Mouse (Mus musculus) midbrain, embryonic 10.5 days (tissue): ENCODE results near the gene Serf2. TPM values are rescaled to one million over a fixed set of nuclear protein-coding genes. Genes with fewer than 3 reads are reported as not detected.
"Not testable (repeated sequence)": the region's sequence is repeated elsewhere in the genome, so short reads cannot be mapped to it uniquely, and the experiment has no call there.

ENCODE experiments used
- DNase-seq: peaks from one replicate; pipeline ENCODE4 v3.0.0-alpha.2; 2017; ENCODE audit warnings: low spot score
- H3K27ac ChIP-seq: fragments of 300-500 bp; sonication (generic); replicated peaks from 2 replicates; pipeline ENCODE4 v1.5.1; 2016; ENCODE audit warnings: mild to moderate bottlenecking
- H3K27me3 ChIP-seq: fragments of 300-500 bp; sonication (generic); 2 replicates; pipeline ENCODE4 v1.6.1; 2016; ENCODE audit warnings: low read depth, mild to moderate bottlenecking; ENCODE audit not compliant: poor library complexity, severe bottlenecking
- H3K36me3 ChIP-seq: fragments of 300-500 bp; sonication (generic); 2 replicates; pipeline ENCODE4 v1.6.1; 2016; ENCODE audit warnings: mild to moderate bottlenecking, moderate library complexity
- H3K4me1 ChIP-seq: fragments of 300-500 bp; sonication (generic); 2 replicates; pipeline ENCODE4 v1.6.1; 2016
- H3K4me3 ChIP-seq: fragments of 300-500 bp; sonication (generic); 2 replicates; pipeline ENCODE4 v1.5.1; 2016; ENCODE audit warnings: mild to moderate bottlenecking, moderate library complexity
- H3K9me3 ChIP-seq: fragments of 300-500 bp; sonication (generic); replicated peaks from 2 replicates; pipeline ENCODE4 v1.6.1; 2016; ENCODE audit warnings: mild to moderate bottlenecking
- WGBS: fragments of 180-500 bp; shearing (Covaris S2); methylation state at CpG from one replicate; pipeline ENCODE4 v1.1.7; 2016; 5-methylcytosine and 5-hydroxymethylcytosine counted together
- microRNA-seq: library from miRNA; unstranded; fragments of <30 nt; microRNA quantifications from one replicate; pipeline ENCODE4, GENCODE M21; 2017
- polyA plus RNA-seq: library from polyadenylated mRNA; unstranded; fragments of >200 nt; fragmentation: Nextera tagmentation; extraction: Ambion mirVana; gene quantifications from 2 replicates; pipeline ENCODE4 v1.2.1, GENCODE M21; 2016

Gene Serf2
- polyA plus RNA-seq, 1 experiment from 2014 or later, result 488 TPM

DNA sequence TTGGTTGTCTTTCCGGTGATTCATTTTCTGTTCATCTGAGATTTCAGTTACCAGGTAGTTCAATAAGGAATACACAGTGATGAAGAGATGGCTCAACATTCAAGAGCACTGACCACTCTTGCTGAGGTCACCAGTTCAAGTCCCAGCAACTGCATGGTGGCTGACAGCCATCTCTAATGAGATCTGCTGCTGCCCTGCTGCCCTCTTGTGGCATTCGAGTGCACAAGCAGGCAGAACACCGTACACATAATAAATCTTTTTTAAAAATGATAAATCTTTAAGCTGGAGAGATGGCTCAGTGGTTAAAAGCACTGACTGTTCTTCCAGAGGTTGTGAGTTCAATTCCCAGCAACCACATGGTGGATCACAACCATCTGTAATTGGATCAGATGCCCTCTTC lies 31.5 kb downstream of the Serf2 start:
- DNase-seq, result peak; percentile 20
- H3K9me3 ChIP-seq, result no peaks in the 10 kb centered on the region
- H3K36me3 ChIP-seq, result no peaks in the 10 kb centered on the region
- H3K27ac ChIP-seq, result no peak overlapping the region
- H3K27me3 ChIP-seq, result no peaks in the 10 kb centered on the region
- no peak overlapping the region for H3K4me3 ChIP-seq
- WGBS, result 64% methylated on average over 3 of the region's 3 CpGs
- H3K4me1 ChIP-seq, result no peaks in the 10 kb centered on the region

DNA sequence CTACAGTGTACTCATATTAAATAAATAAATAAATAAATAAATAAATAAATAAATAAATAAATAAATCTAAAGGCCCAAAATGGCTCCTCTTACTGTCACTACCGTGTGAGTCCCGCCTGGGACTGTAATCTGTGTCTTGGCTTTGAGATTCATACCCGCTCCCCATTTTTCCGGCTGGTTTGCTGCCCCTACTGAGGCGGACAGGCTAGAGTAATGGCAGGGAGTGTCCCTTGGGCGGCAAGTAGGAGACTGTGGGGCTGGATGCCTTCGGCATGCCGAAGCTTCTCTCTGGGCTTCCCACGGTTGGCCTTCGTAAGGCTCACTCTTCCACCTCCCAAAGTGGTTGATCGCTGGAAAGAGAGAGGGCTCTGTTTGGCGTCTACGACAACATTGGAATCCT lies 31.9 kb downstream of the Serf2 start:
- H3K4me1 ChIP-seq, H3K36me3 ChIP-seq, H3K27ac ChIP-seq, H3K27me3 ChIP-seq, DNase-seq, H3K4me3 ChIP-seq, H3K9me3 ChIP-seq: not testable (repeated sequence)
- 88% methylated on average over 13 of the region's 13 CpGs for WGBS

- Histone ChIP-seq H3K4me1 (no peaks in the 10 kb centered on the region), H3K36me3 (no peaks in the 10 kb centered on the region), H3K9me3 (no peaks in the 10 kb centered on the region), H3K27ac (no peak overlapping the region), H3K4me3 (no peak overlapping the region), H3K27me3 (no peaks in the 10 kb centered on the region)
- DNase-seq, result no peak
- WGBS, result 59% methylated on average over 8 of the region's 8 CpGs
Observed at GRCm38 (mm10) chr2:121483576-121483975, 34.6 kb downstream of the Serf2 start.

- not testable (repeated sequence) for DNase-seq, H3K4me3 ChIP-seq, H3K27ac ChIP-seq, H3K4me1 ChIP-seq, H3K36me3 ChIP-seq, H3K9me3 ChIP-seq, H3K27me3 ChIP-seq
- 85% methylated on average over 2 of the region's 2 CpGs for WGBS
Observed at GRCm38 (mm10) chr2:121484403-121484802, 35.4 kb downstream of the Serf2 start.

GRCm38 (mm10) chr2:121501550-121501949 lies 52.6 kb downstream of the Serf2 start:
- WGBS, result 72% methylated on average over 4 of the region's 6 CpGs
- not testable (repeated sequence) for H3K9me3 ChIP-seq, H3K4me3 ChIP-seq, H3K27me3 ChIP-seq, DNase-seq, H3K27ac ChIP-seq, H3K4me1 ChIP-seq
- H3K36me3 ChIP-seq, result peaks cover 15% of the 10 kb centered on the region

DNA sequence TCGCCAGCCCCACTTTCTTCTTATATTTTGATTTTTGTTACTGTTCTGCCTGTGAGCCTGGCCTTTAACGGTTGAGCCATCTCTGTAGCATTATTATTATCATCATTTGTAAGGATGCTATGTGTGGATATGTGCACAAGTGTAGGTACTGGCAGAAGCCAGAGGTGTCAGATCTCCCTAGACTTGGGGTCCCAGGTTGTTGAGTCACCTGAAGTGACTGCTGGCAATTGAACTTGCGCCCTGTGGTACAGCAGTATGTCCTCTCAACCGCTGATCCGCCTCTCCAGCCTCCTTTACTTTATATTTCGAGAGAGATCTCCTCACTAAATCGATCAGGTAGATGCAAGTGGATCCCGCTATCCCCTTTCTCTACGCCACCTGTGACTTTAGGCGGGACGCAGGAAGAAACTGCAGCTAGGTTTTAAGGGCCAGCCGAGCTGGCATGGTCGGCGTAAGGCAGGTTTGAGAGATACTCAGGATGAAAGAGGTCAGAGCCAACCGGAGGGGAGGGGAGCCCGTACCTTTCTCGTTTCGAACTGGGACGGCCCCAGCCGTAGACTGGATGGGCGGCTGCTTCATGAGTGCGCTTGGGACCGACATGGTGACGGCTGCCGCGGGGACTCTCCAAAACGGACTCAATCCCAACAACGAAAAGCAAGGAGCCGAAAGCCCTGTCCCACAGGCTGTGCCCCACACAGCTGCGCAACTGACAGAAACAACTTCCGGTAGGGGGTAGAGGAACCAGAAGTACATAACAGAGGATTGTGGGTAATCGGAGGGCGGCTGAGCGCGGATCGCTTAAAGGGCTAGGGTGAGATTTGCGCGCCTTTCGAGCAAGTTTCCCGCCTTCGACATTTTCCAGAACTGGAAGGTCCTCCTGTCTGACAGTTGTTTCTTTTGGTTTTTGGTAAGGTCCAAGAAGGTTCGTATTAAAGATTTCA lies 57.2 kb downstream of the Serf2 start, which contains the start of the genes Mfap1a and Wdr76:
Gene Mfap1a, minus strand, starts transcription at position 724 of the 941 bp plus-strand sequence.
Gene Wdr76, plus strand, starts transcription at position 782 of the 941 bp plus-strand sequence.
- Histone ChIP-seq H3K36me3 (peaks cover 43% of the 10 kb centered on the region), H3K27ac (peak within 1 kb of the TSS; percentile 81)
- WGBS, result 5% methylated on average over 42 of the region's 42 CpGs

GRCm38 (mm10) chr2:121507173-121507950 lies 58.4 kb downstream of the Serf2 start:
- Histone ChIP-seq H3K27me3 (no peaks in the 10 kb centered on the region), H3K36me3 (peaks cover 54% of the 10 kb centered on the region), H3K9me3 (no peaks in the 10 kb centered on the region), H3K4me1 (peaks cover 28% of the 10 kb centered on the region), H3K4me3 (peak overlapping the region; percentile 66), H3K27ac (peak overlapping the region; percentile 81)
- 28% methylated on average over 12 of the region's 12 CpGs for WGBS
- no peak for DNase-seq

More for the DNA sequence above, 57.2 kb downstream of the Serf2 start, which contains the start of the genes Mfap1a and Wdr76:
- Histone ChIP-seq H3K4me1 (peaks cover 28% of the 10 kb centered on the region), H3K4me3 (peak within 1 kb of the TSS; percentile 66)
- H3K9me3 ChIP-seq, H3K27me3 ChIP-seq: not testable (repeated sequence)
- DNase-seq, result peak; percentile 87

Small RNAs within 50 kb of the gene (microRNA-seq; reads per million reads assigned to microRNA genes)
- not detected for gene Gm22953

Other genes starting within 250 kb of the Serf2 start
- 115 and 146 TPM in 2 replicates for gene Trp53bp1, start 177.8 kb upstream of the Serf2 start, polyA plus RNA-seq
- 7.8 and 11.4 TPM in 2 replicates for gene Map1a, start 159.6 kb upstream of the Serf2 start, polyA plus RNA-seq
- gene Ppip5k1, start 93.8 kb upstream of the Serf2 start, polyA plus RNA-seq, result 11.2 and 11.4 TPM in 2 replicates
- gene Ckmt1, start 91.5 kb upstream of the Serf2 start, polyA plus RNA-seq, result 1.5 and 3.9 TPM in 2 replicates
- gene Strc, start 62.0 kb upstream of the Serf2 start, polyA plus RNA-seq, result not detected in 2 replicates
- 549 and 624 TPM in 2 replicates for gene Pdia3, start 35.4 kb upstream of the Serf2 start, polyA plus RNA-seq
- gene Catsper2, start 35.4 kb upstream of the Serf2 start, polyA plus RNA-seq, result 2.7 and 4.1 TPM in 2 replicates
- gene Ell3, start 4.9 kb upstream of the Serf2 start, polyA plus RNA-seq, result 2.2 and 2.5 TPM in 2 replicates
- 125 and 129 TPM in 2 replicates for gene Hypk, start 4.1 kb downstream of the Serf2 start, polyA plus RNA-seq
- gene Serinc4, start 7.6 kb downstream of the Serf2 start, polyA plus RNA-seq, result 0.28 and 0.88 TPM in 2 replicates
- gene Mfap1b, start 24.9 kb downstream of the Serf2 start, polyA plus RNA-seq, result 53.2 and 57.2 TPM in 2 replicates
- 26.4 and 29.0 TPM in 2 replicates for gene Mfap1a, start 57.5 kb downstream of the Serf2 start, polyA plus RNA-seq
- 13.0 and 14.0 TPM in 2 replicates for gene Wdr76, start 57.5 kb downstream of the Serf2 start, polyA plus RNA-seq